Mouse (Mus musculus) kidney, postnatal 0 days (tissue): ENCODE data around the gene Por. TPM values are rescaled to one million over a fixed set of nuclear protein-coding genes. Genes with fewer than 3 reads are reported as not detected.

Experiments
- ATAC-seq: fragments of 200-750 bp; cut with Nextera tagmentation; replicated peaks from 2 replicates; pipeline ENCODE4 v1.8.0; 2017; ENCODE audit warnings: low read depth, moderate number of reproducible peaks, moderate TSS enrichment, moderate library complexity; ENCODE audit not compliant: low FRiP score
- DNase-seq: peaks from one replicate; pipeline ENCODE4 v3.0.0-alpha.2; 2016; ENCODE audit warnings: low spot score
- H3K27ac ChIP-seq: fragments of 300-500 bp; sonication (generic); 2 replicates; pipeline ENCODE4 v1.5.1; 2014; ENCODE audit warnings: mild to moderate bottlenecking
- H3K27me3 ChIP-seq: fragments of 300-500 bp; sonication (generic); 2 replicates; pipeline ENCODE4 v1.6.1; 2014; ENCODE audit warnings: low read length, mixed read lengths; ENCODE audit not compliant: insufficient read depth
- H3K36me3 ChIP-seq: fragments of 300-500 bp; sonication (generic); 2 replicates; pipeline ENCODE4 v1.6.1; 2014; ENCODE audit warnings: low read length, mixed read lengths; ENCODE audit not compliant: insufficient read depth
- H3K4me1 ChIP-seq: fragments of 300-500 bp; sonication (generic); replicated peaks from 2 replicates; pipeline ENCODE4 v1.6.1; 2014; ENCODE audit warnings: antibody characterized with exemption, low read length, mixed read lengths; ENCODE audit not compliant: insufficient read depth
- H3K4me2 ChIP-seq: fragments of 300-500 bp; sonication (generic); 2 replicates; pipeline ENCODE4 v1.6.1; 2014; ENCODE audit warnings: mild to moderate bottlenecking, low read length, moderate library complexity, mixed read lengths
- H3K4me3 ChIP-seq: fragments of 300-500 bp; sonication (generic); replicated peaks from 2 replicates; pipeline ENCODE4 v1.5.1; 2014; ENCODE audit warnings: low read depth, low read length
- H3K9ac ChIP-seq: fragments of 300-500 bp; sonication (generic); 2 replicates; pipeline ENCODE4 v1.6.1; 2014; ENCODE audit warnings: low read depth, low read length
- H3K9me3 ChIP-seq: fragments of 300-500 bp; sonication (generic); replicated peaks from 2 replicates; pipeline ENCODE4 v1.6.1; 2016; ENCODE audit warnings: low read length, inconsistent platforms, mixed read lengths
- CTCF ChIP-seq: IDR thresholded peaks from 2 replicates; pipeline ENCODE4 v1.5.1; 2016; ENCODE audit warnings: antibody characterized with exemption, low read depth, mild to moderate bottlenecking, moderate library complexity
- WGBS: fragments of 180-500 bp; shearing (Covaris S2); extraction: QIAGEN DNeasy Blood & Tissue Kit; methylation state at CpG from one replicate; pipeline ENCODE4 v1.1.7; 2014; 5-methylcytosine and 5-hydroxymethylcytosine counted together
- polyA plus RNA-seq: library from polyadenylated mRNA; unstranded; fragments of >200 nt; fragmentation: Nextera tagmentation; extraction: Ambion mirVana; gene quantifications from 2 replicates; pipeline ENCODE4 v1.2.1, GENCODE M21; 2015

Por gene
- polyA plus RNA-seq, 1 experiment from 2014 or later, result 86.4 TPM

- 31% methylated on average over 3 of the region's 3 CpGs for WGBS
- peaks cover 4% of the 10 kb centered on the region; the same call in 1 of the 2 replicates for H3K36me3 ChIP-seq
- H3K27me3 ChIP-seq, result no peaks in the 10 kb centered on the region
- H3K4me1 ChIP-seq, result peaks cover 10% of the 10 kb centered on the region; the same call in 1 of the 2 replicates
- no peak overlapping the region for H3K4me3 ChIP-seq
- peak; percentile 78 for DNase-seq
- no peak overlapping the region for H3K9ac ChIP-seq
- ATAC-seq, result no peak
- TF ChIP-seq CTCF, result peak; percentile 85
- H3K9me3 ChIP-seq, result no peaks in the 10 kb centered on the region
- H3K27ac ChIP-seq, result no peak overlapping the region
- H3K4me2 ChIP-seq, result no peak overlapping the region
These were observed 39.2 kb upstream of the Por start for GRCm38 (mm10) chr5:135630598-135630997.

GRCm38 (mm10) chr5:135632117-135632796 lies 37.6 kb upstream of the Por start, which contains the start of gene Rhbdd2:
Rhbdd2 (plus strand) TSS chr5:135632618.
- ATAC-seq, result peak; percentile 98
- peaks cover 13% of the 10 kb centered on the region; the same call in 1 of the 2 replicates for H3K36me3 ChIP-seq
- H3K9me3 ChIP-seq, result no peaks in the 10 kb centered on the region
- H3K4me1 ChIP-seq, result peaks cover 10% of the 10 kb centered on the region; the same call in 1 of the 2 replicates
- H3K9ac ChIP-seq, result peak within 1 kb of the TSS; percentile 77
- WGBS, result 14% methylated on average over 27 of the region's 30 CpGs
- H3K4me2 ChIP-seq, result peak within 1 kb of the TSS; percentile 84
- peak within 1 kb of the TSS; percentile 58 for H3K27ac ChIP-seq
- DNase-seq, result peak; percentile 97
- peak; percentile 77 for TF ChIP-seq CTCF
- peak within 1 kb of the TSS; percentile 79 for H3K4me3 ChIP-seq
- no peaks in the 10 kb centered on the region for H3K27me3 ChIP-seq

GRCm38 (mm10) chr5:135632797-135633144 lies 37.1 kb upstream of the Por start:
- peak overlapping the region; percentile 77 for H3K9ac ChIP-seq

GRCm38 (mm10) chr5:135639760-135640458 lies 29.9 kb upstream of the Por start:
- H3K9me3 ChIP-seq, result no peaks in the 10 kb centered on the region
- WGBS, result 69% methylated on average over 7 of the region's 7 CpGs
- H3K27ac ChIP-seq, result no peak overlapping the region
- no peak overlapping the region for H3K4me3 ChIP-seq
- H3K36me3 ChIP-seq, result peaks cover 28% of the 10 kb centered on the region
- H3K4me1 ChIP-seq, result no peaks in the 10 kb centered on the region
- no peak overlapping the region for H3K4me2 ChIP-seq
- H3K9ac ChIP-seq, result no peak overlapping the region
- no peak for TF ChIP-seq CTCF
- H3K27me3 ChIP-seq, result no peaks in the 10 kb centered on the region
- DNase-seq, result no peak
- ATAC-seq, result no peak

More at GRCm38 (mm10) chr5:135632797-135633144, 37.1 kb upstream of the Por start:
- DNase-seq (no peak), ATAC-seq (peak; percentile 66; the same call in 1 of the 2 replicates)
- H3K27ac ChIP-seq, result peak overlapping the region; percentile 58
- no peaks in the 10 kb centered on the region for H3K27me3 ChIP-seq
- peaks cover 17% of the 10 kb centered on the region; the same call in 1 of the 2 replicates for H3K36me3 ChIP-seq
- peak overlapping the region; percentile 79 for H3K4me3 ChIP-seq
- peak overlapping the region; percentile 84 for H3K4me2 ChIP-seq
- 0 out of 2 replicates have a peak, but pooled peaks have one; percentile 9 for TF ChIP-seq CTCF
- no peaks in the 10 kb centered on the region for H3K9me3 ChIP-seq
- 0% methylated on average over 21 of the region's 21 CpGs for WGBS
- H3K4me1 ChIP-seq, result peaks cover 10% of the 10 kb centered on the region; the same call in 1 of the 2 replicates

- no peaks in the 10 kb centered on the region for H3K4me1 ChIP-seq
- DNase-seq, result no peak
- no peak for ATAC-seq
- peaks cover 25% of the 10 kb centered on the region for H3K36me3 ChIP-seq
- no peak overlapping the region for H3K27ac ChIP-seq
- 82% methylated on average over 6 of the region's 6 CpGs for WGBS
- no peak overlapping the region for H3K9ac ChIP-seq
- TF ChIP-seq CTCF, result no peak
- H3K4me3 ChIP-seq, result no peak overlapping the region
- H3K9me3 ChIP-seq, result no peaks in the 10 kb centered on the region
- no peaks in the 10 kb centered on the region for H3K27me3 ChIP-seq
- H3K4me2 ChIP-seq, result no peak overlapping the region
These were observed 29.4 kb upstream of the Por start for GRCm38 (mm10) chr5:135640459-135640789.

- peaks cover 20% of the 10 kb centered on the region for H3K36me3 ChIP-seq
- no peaks in the 10 kb centered on the region for H3K4me1 ChIP-seq
- ATAC-seq, result no peak
- no peak overlapping the region for H3K4me3 ChIP-seq
- H3K9me3 ChIP-seq, result no peaks in the 10 kb centered on the region
- no peak overlapping the region for H3K9ac ChIP-seq
- TF ChIP-seq CTCF, result no peak
- H3K27me3 ChIP-seq, result no peaks in the 10 kb centered on the region
- no peak for DNase-seq
- 93% methylated on average over 1 of the region's 1 CpGs for WGBS
- H3K4me2 ChIP-seq, result no peak overlapping the region
- no peak overlapping the region for H3K27ac ChIP-seq
These were observed 28.8 kb upstream of the Por start for GRCm38 (mm10) chr5:135641028-135641427.
